Mouse (Mus musculus) granulocyte monocyte progenitor cell, adult 5-6 weeks (primary cell): ENCODE results near the gene Cadm3. TPM values are rescaled to one million over a fixed set of nuclear protein-coding genes. Genes with fewer than 3 reads are reported as not detected.
"Not testable (repeated sequence)": the region's sequence is repeated elsewhere in the genome, so short reads cannot be mapped to it uniquely, and the experiment has no call there.

Experiments used
- ATAC-seq: replicated peaks from 2 replicates; pipeline ENCODE4 v1.8.0; 2016; ENCODE audit warnings: mild to moderate bottlenecking, moderate TSS enrichment, inconsistent platforms; ENCODE audit not compliant: poor library complexity, severe bottlenecking
- total RNA-seq, 2 experiments: library from RNA; stranded (forward) in 1 of 2; stranded (reverse) in 1 of 2; fragments of 200-712, 200-1000 nt in 1 of 2; fragments of >200 nt in 1 of 2; fragmentation: Nextera tagmentation in 1 of 2; gene quantifications; 2 replicates each; pipeline ENCODE4 v1.2.3; 2014 to 2017

Gene Cadm3
- total RNA-seq, 2 experiments from 2014 or later: 0.26 TPM; not detected in 1

- no peak for ATAC-seq
These were observed 40.9 kb downstream of the Cadm3 start for GRCm38 (mm10) chr1:173326552-173326951.

DNA sequence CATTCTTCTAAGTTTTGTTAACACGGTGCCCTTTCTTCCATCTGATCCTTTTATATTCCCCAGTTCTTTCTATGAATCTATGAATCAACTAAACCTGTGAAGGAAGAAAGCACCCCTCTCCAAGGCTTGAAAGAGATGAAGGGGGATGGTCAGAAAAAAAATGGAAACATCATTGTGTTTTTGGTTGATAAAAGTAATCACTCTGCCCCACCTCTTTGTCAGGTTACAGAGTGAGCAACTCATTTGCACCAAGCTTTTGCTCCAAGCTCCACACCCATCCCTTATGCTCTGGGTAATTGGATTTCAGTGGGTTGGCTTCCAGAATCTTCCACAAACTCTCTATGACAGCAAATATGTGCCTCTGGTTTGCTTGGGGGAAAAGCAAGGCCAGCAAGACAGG, 42.1 kb downstream of the Cadm3 start:
- no peak for ATAC-seq

DNA sequence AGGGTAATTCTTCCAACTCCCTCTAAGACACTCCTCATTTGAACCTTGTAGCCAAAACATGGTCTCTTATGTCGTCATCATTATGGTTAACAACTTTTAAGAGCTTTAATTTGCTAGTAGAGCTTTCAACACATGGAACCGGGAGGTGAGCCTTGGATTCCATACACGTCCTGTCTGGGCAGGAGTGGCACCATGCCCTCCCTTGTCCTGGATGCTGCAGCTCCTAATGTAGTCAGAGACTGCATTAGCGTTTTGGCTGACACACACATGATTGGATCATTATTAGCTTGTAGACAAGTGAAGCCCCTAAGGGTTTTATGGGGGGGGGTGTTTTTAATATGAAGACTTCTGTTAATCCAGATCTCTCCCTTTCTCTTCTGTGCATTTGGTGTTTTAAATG, 42.5 kb downstream of the Cadm3 start:
- no peak for ATAC-seq

DNA sequence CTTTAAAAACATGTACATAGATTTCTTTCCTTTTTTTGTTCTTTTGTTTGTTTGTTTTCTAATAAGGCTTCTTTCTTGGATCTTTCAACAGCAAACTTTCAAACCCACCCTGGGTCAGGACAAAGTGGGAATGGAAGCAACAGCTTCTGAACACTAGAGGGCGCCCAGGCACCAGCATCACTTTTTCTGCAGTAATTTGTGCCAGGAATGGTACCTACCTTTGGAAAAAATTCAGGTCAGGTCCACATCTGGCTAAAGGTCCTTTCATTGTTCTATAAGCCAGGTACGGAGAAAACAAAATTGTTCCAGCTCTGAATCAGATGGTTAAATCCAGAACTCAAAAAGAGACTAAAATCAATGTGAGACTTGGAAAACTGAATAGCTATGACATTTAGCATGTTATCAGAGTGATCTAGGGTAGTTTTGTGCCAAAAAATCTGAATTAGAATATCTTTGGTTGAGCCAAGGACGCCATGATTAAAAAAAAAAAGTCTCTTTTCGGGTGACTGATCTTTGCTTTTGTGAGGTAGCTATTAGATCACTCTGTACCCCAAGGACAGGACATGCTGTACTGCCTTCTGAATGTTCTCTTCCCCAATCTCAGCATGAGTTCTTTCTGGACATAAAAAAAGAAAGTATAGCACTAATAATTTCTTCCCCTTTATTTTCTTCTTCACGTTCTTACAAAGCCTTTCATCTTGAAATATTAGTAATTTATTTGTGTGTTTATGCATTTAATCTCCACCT, 43.5 kb downstream of the Cadm3 start:
- peak; percentile 70; the same call in 1 of the 2 replicates for ATAC-seq

GRCm38 (mm10) chr1:173322249-173322627, 45.3 kb downstream of the Cadm3 start:
- ATAC-seq: no peak

- ATAC-seq: no peak
These were observed 45.8 kb downstream of the Cadm3 start for GRCm38 (mm10) chr1:173321593-173322248.

DNA sequence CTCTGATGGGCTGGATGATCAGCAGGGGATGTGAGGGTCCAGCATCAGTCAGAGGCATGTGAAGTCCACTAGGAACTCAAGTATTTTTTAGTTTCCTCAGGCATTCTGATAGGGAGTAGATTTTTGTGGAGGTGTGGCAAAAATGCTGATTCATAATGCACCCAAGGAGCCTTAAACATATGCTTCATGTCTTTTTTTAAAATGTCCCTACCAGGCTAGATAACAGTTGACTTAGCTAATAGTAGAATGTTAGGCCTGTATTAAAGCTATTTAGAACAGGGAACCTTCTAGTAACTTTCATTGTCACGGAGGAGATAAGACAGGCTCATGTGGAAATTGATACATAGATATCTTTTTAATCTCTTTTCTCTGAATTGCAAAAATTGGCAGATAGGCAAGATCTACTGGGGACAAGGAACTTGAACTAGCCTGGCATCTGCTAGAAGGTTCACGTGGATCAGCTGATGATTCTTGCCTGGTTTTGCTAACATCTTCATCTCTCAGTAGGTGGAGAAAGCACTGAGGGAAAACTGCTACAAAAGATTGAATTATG, 49.5 kb downstream of the Cadm3 start:
- ATAC-seq: no peak

DNA sequence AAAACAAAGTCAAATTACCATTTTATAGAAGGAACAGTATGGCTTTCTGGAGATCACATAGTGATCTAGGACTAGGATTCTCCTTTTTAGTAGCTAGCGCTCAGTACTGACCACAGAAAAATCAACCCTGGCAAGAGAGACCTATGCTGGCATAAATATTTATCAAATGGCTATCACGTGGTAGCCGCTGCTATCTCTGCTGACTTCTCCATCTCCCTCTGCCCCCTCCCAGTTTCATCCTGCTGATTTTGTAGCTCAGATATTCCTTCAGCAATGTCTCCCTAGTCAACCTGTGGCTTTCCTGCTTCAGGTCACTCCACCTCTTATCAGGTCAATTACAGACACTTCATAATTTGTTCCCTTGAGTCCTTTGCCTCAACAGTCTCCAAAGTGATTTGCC, 51.8 kb downstream of the Cadm3 start:
- ATAC-seq: no peak

DNA sequence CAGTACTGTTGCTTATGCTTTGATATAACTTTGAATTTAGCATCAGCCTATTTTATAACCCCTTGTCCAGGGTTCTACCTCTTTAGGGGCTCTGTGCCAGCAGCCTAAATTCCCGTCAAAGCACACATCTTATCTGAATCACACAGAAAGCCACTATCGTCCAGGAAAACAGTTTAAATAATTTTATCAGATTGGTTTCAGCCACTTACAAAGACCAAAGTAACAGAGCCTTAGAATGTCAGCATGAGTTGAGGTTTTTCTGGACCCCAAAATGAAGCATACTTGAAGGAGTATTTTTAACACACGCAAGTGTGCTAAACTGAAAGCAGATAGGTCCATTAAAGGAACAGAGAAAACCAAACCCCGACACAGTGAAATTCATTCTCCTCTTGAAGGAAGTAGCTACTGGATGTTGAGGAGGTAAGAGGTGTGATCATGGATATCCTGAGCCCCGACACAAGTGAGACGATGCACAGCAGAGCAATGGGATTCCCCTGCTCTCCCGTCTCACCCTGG, 53.9 kb downstream of the Cadm3 start:
- ATAC-seq: not testable (repeated sequence)

- ATAC-seq: not testable (repeated sequence)
These were observed 64.7 kb downstream of the Cadm3 start for GRCm38 (mm10) chr1:173302795-173303194.

Other genes starting within 250 kb of the Cadm3 start
- not detected in 2 replicates for gene Olfr1408, start 230.3 kb downstream of the Cadm3 start, total RNA-seq (2014; fragmentation: Nextera tagmentation)
- gene Olfr1408, start 230.3 kb downstream of the Cadm3 start, total RNA-seq (2017): not detected in 2 replicates
- gene Olfr1406, start 177.1 kb downstream of the Cadm3 start, total RNA-seq (2014; fragmentation: Nextera tagmentation): not detected in 2 replicates
- gene Olfr1406, start 177.1 kb downstream of the Cadm3 start, total RNA-seq (2017): not detected in 2 replicates
- gene Olfr218, start 169.9 kb downstream of the Cadm3 start, total RNA-seq (2014; fragmentation: Nextera tagmentation): not detected in 2 replicates
- not detected in 2 replicates for gene Olfr218, start 169.9 kb downstream of the Cadm3 start, total RNA-seq (2017)
- not detected in 2 replicates for gene Olfr1404, start 155.3 kb downstream of the Cadm3 start, total RNA-seq (2014; fragmentation: Nextera tagmentation)
- not detected in 2 replicates for gene Olfr1404, start 155.3 kb downstream of the Cadm3 start, total RNA-seq (2017)
- 16.6 TPM in 1 of 2 replicates, not detected in the other for gene Fcer1a, start 140.5 kb downstream of the Cadm3 start, total RNA-seq (2014; fragmentation: Nextera tagmentation)
- gene Fcer1a, start 140.5 kb downstream of the Cadm3 start, total RNA-seq (2017): 3.9 and 5.7 TPM in 2 replicates
- gene Olfr418, start 101.7 kb downstream of the Cadm3 start, total RNA-seq (2014; fragmentation: Nextera tagmentation): not detected in 2 replicates
- not detected in 2 replicates for gene Olfr418, start 101.7 kb downstream of the Cadm3 start, total RNA-seq (2017)
- not detected in 2 replicates for gene Mptx2, start 89.9 kb downstream of the Cadm3 start, total RNA-seq (2014; fragmentation: Nextera tagmentation)
- gene Mptx2, start 89.9 kb downstream of the Cadm3 start, total RNA-seq (2017): not detected in 2 replicates
- gene Ackr1, start 33.9 kb downstream of the Cadm3 start, total RNA-seq (2014; fragmentation: Nextera tagmentation): not detected in 2 replicates
- gene Ackr1, start 33.9 kb downstream of the Cadm3 start, total RNA-seq (2017): not detected in 2 replicates
- 59.1 and 67.7 TPM in 2 replicates for gene Aim2, start 16.8 kb downstream of the Cadm3 start, total RNA-seq (2014; fragmentation: Nextera tagmentation)
- 80.6 and 90.7 TPM in 2 replicates for gene Aim2, start 16.8 kb downstream of the Cadm3 start, total RNA-seq (2017)
- not detected in 2 replicates for gene Ifi206, start 123.3 kb upstream of the Cadm3 start, total RNA-seq (2014; fragmentation: Nextera tagmentation)
- 0.05 and 0.13 TPM in 2 replicates for gene Ifi206, start 123.3 kb upstream of the Cadm3 start, total RNA-seq (2017)
- gene Ifi214, start 168.3 kb upstream of the Cadm3 start, total RNA-seq (2014; fragmentation: Nextera tagmentation): 0.32 and 0.58 TPM in 2 replicates
- gene Ifi214, start 168.3 kb upstream of the Cadm3 start, total RNA-seq (2017): 0.05 and 0.22 TPM in 2 replicates
- not detected in 2 replicates for gene Ifi213, start 231.6 kb upstream of the Cadm3 start, total RNA-seq (2014; fragmentation: Nextera tagmentation)
- 0.47 TPM in 1 of 2 replicates, not detected in the other for gene Ifi213, start 231.6 kb upstream of the Cadm3 start, total RNA-seq (2017)